Mouse (Mus musculus) forebrain, embryonic 12.5 days (tissue): ENCODE measurements around the gene Cstb. TPM values are rescaled to one million over a fixed set of nuclear protein-coding genes. Genes with fewer than 3 reads are reported as not detected.

Experiments used
- ATAC-seq: fragments of 200-750 bp; cut with Nextera tagmentation; 2 replicates; pipeline ENCODE4 v1.8.0; 2017; ENCODE audit warnings: moderate TSS enrichment; ENCODE audit not compliant: low FRiP score
- H3K27ac ChIP-seq: fragments of 300-500 bp; sonication (generic); 2 replicates; pipeline ENCODE4 v1.5.1; 2016; ENCODE audit warnings: mild to moderate bottlenecking
- H3K27me3 ChIP-seq: fragments of 300-500 bp; sonication (generic); 2 replicates; pipeline ENCODE4 v1.6.1; 2016; ENCODE audit warnings: mild to moderate bottlenecking
- H3K36me3 ChIP-seq: fragments of 300-500 bp; sonication (generic); replicated peaks from 2 replicates; pipeline ENCODE4 v1.6.1; 2016; ENCODE audit warnings: mild to moderate bottlenecking
- H3K4me1 ChIP-seq: fragments of 300-500 bp; sonication (generic); 2 replicates; pipeline ENCODE4 v1.6.1; 2016
- H3K4me2 ChIP-seq: fragments of 300-500 bp; sonication (generic); 2 replicates; pipeline ENCODE4 v1.6.1; 2016; ENCODE audit warnings: mild to moderate bottlenecking, moderate library complexity
- H3K4me3 ChIP-seq: fragments of 300-500 bp; sonication (generic); replicated peaks from 2 replicates; pipeline ENCODE4 v1.5.1; 2016; ENCODE audit warnings: mild to moderate bottlenecking
- H3K9ac ChIP-seq: fragments of 300-500 bp; sonication (generic); 2 replicates; pipeline ENCODE4 v1.6.1; 2016; ENCODE audit warnings: mild to moderate bottlenecking
- H3K9me3 ChIP-seq: fragments of 300-500 bp; sonication (generic); 2 replicates; pipeline ENCODE4 v1.6.1; 2016
- WGBS: fragments of 180-500 bp; shearing (Covaris S2); methylation state at CpG from one replicate; pipeline ENCODE4 v1.1.7; 2016; 5-methylcytosine and 5-hydroxymethylcytosine counted together
- microRNA-seq: library from miRNA; unstranded; fragments of <30 nt; microRNA quantifications from one replicate; pipeline ENCODE4, GENCODE M21; 2017
- polyA plus RNA-seq: library from polyadenylated mRNA; unstranded; fragments of >200 nt; fragmentation: Nextera tagmentation; extraction: Ambion mirVana; gene quantifications from 2 replicates; pipeline ENCODE4 v1.2.1, GENCODE M21; 2016

Gene Cstb
- polyA plus RNA-seq, 1 experiment from 2014 or later: 120 TPM

GRCm38 (mm10) chr10:78464792-78465207 is 39.3 kb downstream of the Cstb start, which contains the start of gene Pdxk:
Pdxk (minus strand) TSS chr10:78464975.
- H3K9me3 ChIP-seq: no peaks in the 10 kb centered on the region
- H3K4me1 ChIP-seq: peaks cover 9% of the 10 kb centered on the region
- peak within 1 kb of the TSS; percentile 67 for H3K4me3 ChIP-seq
- no peaks in the 10 kb centered on the region for H3K36me3 ChIP-seq
- peak; percentile 94 for ATAC-seq
- no peak within 1 kb of the TSS for H3K27ac ChIP-seq
- H3K4me2 ChIP-seq: peak within 1 kb of the TSS; percentile 99
- under 1% methylated on average over 35 of the region's 35 CpGs for WGBS
- peaks cover 6% of the 10 kb centered on the region; the same call in 1 of the 2 replicates for H3K27me3 ChIP-seq
- peak within 1 kb of the TSS; percentile 65 for H3K9ac ChIP-seq

GRCm38 (mm10) chr10:78465472-78465871 is 40.0 kb downstream of the Cstb start:
- 79% methylated on average over 3 of the region's 3 CpGs for WGBS
- Histone ChIP-seq H3K36me3 (no peaks in the 10 kb centered on the region), H3K4me1 (peaks cover 9% of the 10 kb centered on the region), H3K27me3 (peaks cover 9% of the 10 kb centered on the region; the same call in 1 of the 2 replicates), H3K4me2 (peak overlapping the region; percentile 99), H3K9ac (no peak overlapping the region), H3K4me3 (no peak overlapping the region; the same call in 1 of the 2 replicates), H3K9me3 (no peaks in the 10 kb centered on the region), H3K27ac (no peak overlapping the region)
- ATAC-seq: no peak

GRCm38 (mm10) chr10:78466647-78467046 is 41.2 kb downstream of the Cstb start:
- Histone ChIP-seq H3K36me3 (no peaks in the 10 kb centered on the region), H3K4me2 (no peak overlapping the region), H3K27ac (no peak overlapping the region), H3K27me3 (peaks cover 9% of the 10 kb centered on the region; the same call in 1 of the 2 replicates), H3K9ac (no peak overlapping the region), H3K4me3 (no peak overlapping the region), H3K4me1 (peaks cover 15% of the 10 kb centered on the region), H3K9me3 (no peaks in the 10 kb centered on the region)
- no peak for ATAC-seq
- 86% methylated on average over 9 of the region's 9 CpGs for WGBS

GRCm38 (mm10) chr10:78467761-78468310 is 42.4 kb downstream of the Cstb start:
- WGBS: 63% methylated on average over 2 of the region's 2 CpGs
- H3K4me1 ChIP-seq: peaks cover 15% of the 10 kb centered on the region
- H3K4me3 ChIP-seq: no peak overlapping the region
- no peak overlapping the region for H3K9ac ChIP-seq
- no peak overlapping the region for H3K4me2 ChIP-seq
- H3K27me3 ChIP-seq: peaks cover 9% of the 10 kb centered on the region; the same call in 1 of the 2 replicates
- no peaks in the 10 kb centered on the region for H3K9me3 ChIP-seq
- no peak for ATAC-seq
- H3K36me3 ChIP-seq: no peaks in the 10 kb centered on the region
- H3K27ac ChIP-seq: no peak overlapping the region

- Histone ChIP-seq H3K9ac (no peak overlapping the region), H3K27ac (no peak overlapping the region), H3K9me3 (no peaks in the 10 kb centered on the region), H3K27me3 (0 out of 2 replicates have a peak, but pooled peaks cover 4% of the 10 kb centered on the region), H3K4me1 (0 out of 2 replicates have a peak, but pooled peaks cover 5% of the 10 kb centered on the region), H3K36me3 (no peaks in the 10 kb centered on the region), H3K4me3 (no peak overlapping the region), H3K4me2 (peak overlapping the region; percentile 17; the same call in 1 of the 2 replicates)
- no peak for ATAC-seq
- WGBS: 26% methylated on average over 15 of the region's 15 CpGs
Observed at GRCm38 (mm10) chr10:78470582-78471313, 45.3 kb downstream of the Cstb start.

GRCm38 (mm10) chr10:78472046-78472445 is 46.6 kb downstream of the Cstb start:
- Histone ChIP-seq H3K9ac (no peak overlapping the region), H3K4me1 (0 out of 2 replicates have a peak, but pooled peaks cover 5% of the 10 kb centered on the region), H3K27ac (no peak overlapping the region), H3K4me2 (no peak overlapping the region), H3K36me3 (no peaks in the 10 kb centered on the region), H3K27me3 (0 out of 2 replicates have a peak, but pooled peaks cover 4% of the 10 kb centered on the region), H3K4me3 (no peak overlapping the region), H3K9me3 (no peaks in the 10 kb centered on the region)
- WGBS: 89% methylated on average over 3 of the region's 3 CpGs
- no peak for ATAC-seq

- H3K4me1 ChIP-seq: 0 out of 2 replicates have a peak, but pooled peaks cover 5% of the 10 kb centered on the region
- no peaks in the 10 kb centered on the region for H3K36me3 ChIP-seq
- H3K4me2 ChIP-seq: no peak overlapping the region
- WGBS: 57% methylated on average over 5 of the region's 5 CpGs
- no peak for ATAC-seq
- H3K9me3 ChIP-seq: no peaks in the 10 kb centered on the region
- H3K9ac ChIP-seq: no peak overlapping the region
- H3K27me3 ChIP-seq: 0 out of 2 replicates have a peak, but pooled peaks cover 4% of the 10 kb centered on the region
- no peak overlapping the region for H3K27ac ChIP-seq
- no peak overlapping the region for H3K4me3 ChIP-seq
Observed at GRCm38 (mm10) chr10:78473434-78473833, 48.0 kb downstream of the Cstb start.

GRCm38 (mm10) chr10:78474759-78475158 is 49.3 kb downstream of the Cstb start:
- Histone ChIP-seq H3K27ac (no peak overlapping the region), H3K4me1 (0 out of 2 replicates have a peak, but pooled peaks cover 5% of the 10 kb centered on the region), H3K9me3 (no peaks in the 10 kb centered on the region), H3K4me3 (no peak overlapping the region), H3K9ac (no peak overlapping the region), H3K36me3 (no peaks in the 10 kb centered on the region), H3K27me3 (0 out of 2 replicates have a peak, but pooled peaks cover 3% of the 10 kb centered on the region), H3K4me2 (no peak overlapping the region)
- ATAC-seq: no peak
- 73% methylated on average over 8 of the region's 8 CpGs for WGBS

- WGBS: 73% methylated on average over 4 of the region's 4 CpGs
- peaks cover 5% of the 10 kb centered on the region for H3K4me1 ChIP-seq
- no peak overlapping the region for H3K9ac ChIP-seq
- no peak overlapping the region for H3K4me2 ChIP-seq
- no peak overlapping the region for H3K27ac ChIP-seq
- no peaks in the 10 kb centered on the region for H3K36me3 ChIP-seq
- H3K27me3 ChIP-seq: 0 out of 2 replicates have a peak, but pooled peaks cover 6% of the 10 kb centered on the region
- no peak overlapping the region for H3K4me3 ChIP-seq
- ATAC-seq: no peak
- no peaks in the 10 kb centered on the region for H3K9me3 ChIP-seq
Observed at GRCm38 (mm10) chr10:78476821-78477220, 51.4 kb downstream of the Cstb start.

Small RNA genes lying within 50 kb of the gene (microRNA-seq; reads per million reads assigned to microRNA genes)
- gene Mir6410 (not detected), gene Mir6907 (2.7 reads per million, percentile 4 among the genes with 10 or more reads in this experiment), gene Mir6908 (0.73 reads per million)

Other genes with a start within 250 kb of the Cstb start
- gene Pwp2, start 240.5 kb upstream of the Cstb start, polyA plus RNA-seq: 22.3 and 26.7 TPM in 2 replicates
- gene Trappc10, start 181.0 kb upstream of the Cstb start, polyA plus RNA-seq: 25.1 and 26.3 TPM in 2 replicates
- gene Agpat3, start 73.2 kb upstream of the Cstb start, polyA plus RNA-seq: 52.5 and 58.0 TPM in 2 replicates
- gene Rrp1, start 12.6 kb upstream of the Cstb start, polyA plus RNA-seq: 326 and 329 TPM in 2 replicates
- gene Pdxk, start 39.3 kb downstream of the Cstb start, polyA plus RNA-seq: 9.0 and 10.0 TPM in 2 replicates
- not detected in 2 replicates for gene Olfr1358, start 91.8 kb downstream of the Cstb start, polyA plus RNA-seq
- 39.0 and 39.3 TPM in 2 replicates for gene Ilvbl, start 148.7 kb downstream of the Cstb start, polyA plus RNA-seq
- gene Syde1, start 166.3 kb downstream of the Cstb start, polyA plus RNA-seq: 8.3 and 8.5 TPM in 2 replicates
- gene Olfr1357, start 192.4 kb downstream of the Cstb start, polyA plus RNA-seq: not detected in 2 replicates